8 mouse cellular contexts compared by ENCODE assay signal in genomic region chr7:140081408-140082241, GRCm38 (mm10). TPM values are rescaled to one million over a fixed set of nuclear protein-coding genes. Genes with fewer than 3 reads are reported as not detected.
DNase-seq lines count a peak whose midpoint lies in the region; ATAC-seq and TF ChIP-seq lines count a peak whose summit lies in the region.
"Had no signal": no experiment of that assay in that cellular context is flagged by ENCODE, and none has a peak within 500 bp of the region (broad histone marks: within the 10 kb centered on the region; RNA-seq: fewer than 3 reads in every experiment).

No protein-coding gene starts in this region.

- DNase-seq in cerebellum, adult 9-11 months, result peak; percentile 71
- DNase-seq in left cerebral cortex, adult 2 months (ENCODE audit: extremely low spot score in 1 of 2, low spot score in 2 of 2), result peak; percentile 46 to 56
- DNase-seq in retina, embryonic 14.5 days (ENCODE audit: low spot score), result peak; percentile 10
- no peak for DNase-seq in heart, postnatal 14 days
- DNase-seq in urinary bladder, postnatal 10 days (ENCODE audit: low spot score), result no peak
- no peak for DNase-seq in thymus, postnatal 4 days

- 9% methylated on average over 20 of the region's 20 CpGs for WGBS in forebrain, embryonic 13.5 days

- H3K9ac ChIP-seq in forebrain, embryonic 13.5 days, result peak overlapping the region; percentile 65
- H3K9ac ChIP-seq: heart, embryonic 13.5 days had no signal

- H3K27me3 ChIP-seq in forebrain, embryonic 13.5 days, result peaks cover 20% of the 10 kb centered on the region

- no peaks in the 10 kb centered on the region for H3K9me3 ChIP-seq in forebrain, embryonic 13.5 days (replicated peaks)
- H3K9me3 ChIP-seq: heart, embryonic 13.5 days had no signal

- ATAC-seq in forebrain, embryonic 13.5 days, result 0 out of 2 replicates have a peak, but pooled peaks have one; percentile 8

- H3K4me3 ChIP-seq in forebrain, embryonic 13.5 days, result peak overlapping the region; percentile 44
- peak overlapping the region; percentile 49 for H3K4me3 ChIP-seq in left cerebral cortex, adult 2 months

- TF ChIP-seq CTCF in left cerebral cortex, adult 2 months (IDR thresholded peaks at IDR 0.05), result no peak

- H3K4me1 ChIP-seq in forebrain, embryonic 13.5 days, result peaks cover 36% of the 10 kb centered on the region

- H3K27ac ChIP-seq in forebrain, embryonic 13.5 days, result peak overlapping the region; percentile 84
- H3K27ac ChIP-seq in left cerebral cortex, adult 2 months, result peak overlapping the region; percentile 99
- H3K27ac ChIP-seq: heart, embryonic 13.5 days had no signal

- H3K36me3 ChIP-seq in forebrain, embryonic 13.5 days (ENCODE audit: poor library complexity, severe bottlenecking), result no peaks in the 10 kb centered on the region
- H3K36me3 ChIP-seq: heart, embryonic 13.5 days had no signal

- peak overlapping the region; percentile 66 for H3K4me2 ChIP-seq in forebrain, embryonic 13.5 days

- intact Hi-C loops in left cerebral cortex, adult 2 months (cut with DNase I), result loop anchor here (2.0 to 5.0 kb wide), 5 partner anchors 21 to 747 kb away; partner anchors contain the start of genes Echs1 and Fuom
- intact Hi-C loops in heart, postnatal 14 days (cut with DNase I), result loop anchor here (5.0 kb wide), 1 partner anchor 746 kb away; no protein-coding TSS in a partner anchor

RNA-seq across cellular contexts. Expression of gene Caly, which starts 0.7 kb away (rescaled TPM):
- polyA plus RNA-seq in forebrain, embryonic 13.5 days (2015; fragmentation: Nextera tagmentation; extraction: Ambion mirVana), result 46.4 and 58.4 TPM in 2 replicates
- total RNA-seq in left cerebral cortex, adult 2 months (2021), result 100 to 1,000 TPM; 181 to 198 TPM
- not detected for total RNA-seq in heart, postnatal 14 days (2021)

RNA-seq across cellular contexts. Expression of gene Prap1, which starts 11.6 kb away (rescaled TPM):
- polyA plus RNA-seq in forebrain, embryonic 13.5 days (2015; fragmentation: Nextera tagmentation; extraction: Ambion mirVana), result not detected in 2 replicates
- not detected for total RNA-seq in left cerebral cortex, adult 2 months (2021)
- not detected for total RNA-seq in heart, postnatal 14 days (2021)

RNA-seq across cellular contexts. Expression of gene Fuom, which starts 20.6 kb away (rescaled TPM):
- polyA plus RNA-seq in forebrain, embryonic 13.5 days (2015; fragmentation: Nextera tagmentation; extraction: Ambion mirVana), result 19.3 and 19.6 TPM in 2 replicates
- 10 to 100 TPM; 51.9 to 52.7 TPM for total RNA-seq in left cerebral cortex, adult 2 months (2021)
- 10 to 100 TPM; 76.5 to 77.2 TPM for total RNA-seq in heart, postnatal 14 days (2021)

RNA-seq across cellular contexts. Expression of gene Msx3, which starts 32.7 kb away (rescaled TPM):
- 1.2 and 2.0 TPM in 2 replicates for polyA plus RNA-seq in forebrain, embryonic 13.5 days (2015; fragmentation: Nextera tagmentation; extraction: Ambion mirVana)
- not detected for total RNA-seq in left cerebral cortex, adult 2 months (2021)
- not detected for total RNA-seq in heart, postnatal 14 days (2021)
- polyA plus RNA-seq: heart, embryonic 13.5 days had no signal

RNA-seq across cellular contexts. Expression of gene Paox, which starts 34.0 kb away (rescaled TPM):
- polyA plus RNA-seq in forebrain, embryonic 13.5 days (2015; fragmentation: Nextera tagmentation; extraction: Ambion mirVana), result 7.5 and 9.7 TPM in 2 replicates
- total RNA-seq in left cerebral cortex, adult 2 months (2021), result 1 to 10 TPM; 4.1 to 5.5 TPM
- total RNA-seq in heart, postnatal 14 days (2021), result 1 to 10 TPM; 3.6 to 3.9 TPM

Comparison
In these comparisons a context has a peak if more than half of its experiments do, and no peak if none do; other contexts are left out.
1. DNase-seq: peak in cerebellum, adult 9-11 months (single experiment), left cerebral cortex, adult 2 months (2 of 2) and retina, embryonic 14.5 days (single experiment); none in heart, postnatal 14 days (0 of 2), urinary bladder, postnatal 10 days (single experiment) and thymus, postnatal 4 days (single experiment).
2. RNA of gene Caly, which starts 0.7 kb away (total RNA-seq): 181 to 198 TPM in left cerebral cortex, adult 2 months; not detected in heart, postnatal 14 days; every median in the first group is over 100 times any median in the second.